Mouse (Mus musculus) activated CD4-positive, CD25-positive, alpha-beta regulatory T cell, adult 9 weeks (primary cell): ENCODE results near the gene Ghr. TPM values are rescaled to one million over a fixed set of nuclear protein-coding genes. Genes with fewer than 3 reads are reported as not detected.

Experiments used
- polyA plus RNA-seq: library from polyadenylated mRNA; unstranded; fragments of 100-300 nt; shearing (Covaris generic); gene quantifications from one replicate; pipeline ENCODE4 v1.2.1, GENCODE M21; 2017

The Ghr gene
- 0.24 TPM for polyA plus RNA-seq

DNA sequence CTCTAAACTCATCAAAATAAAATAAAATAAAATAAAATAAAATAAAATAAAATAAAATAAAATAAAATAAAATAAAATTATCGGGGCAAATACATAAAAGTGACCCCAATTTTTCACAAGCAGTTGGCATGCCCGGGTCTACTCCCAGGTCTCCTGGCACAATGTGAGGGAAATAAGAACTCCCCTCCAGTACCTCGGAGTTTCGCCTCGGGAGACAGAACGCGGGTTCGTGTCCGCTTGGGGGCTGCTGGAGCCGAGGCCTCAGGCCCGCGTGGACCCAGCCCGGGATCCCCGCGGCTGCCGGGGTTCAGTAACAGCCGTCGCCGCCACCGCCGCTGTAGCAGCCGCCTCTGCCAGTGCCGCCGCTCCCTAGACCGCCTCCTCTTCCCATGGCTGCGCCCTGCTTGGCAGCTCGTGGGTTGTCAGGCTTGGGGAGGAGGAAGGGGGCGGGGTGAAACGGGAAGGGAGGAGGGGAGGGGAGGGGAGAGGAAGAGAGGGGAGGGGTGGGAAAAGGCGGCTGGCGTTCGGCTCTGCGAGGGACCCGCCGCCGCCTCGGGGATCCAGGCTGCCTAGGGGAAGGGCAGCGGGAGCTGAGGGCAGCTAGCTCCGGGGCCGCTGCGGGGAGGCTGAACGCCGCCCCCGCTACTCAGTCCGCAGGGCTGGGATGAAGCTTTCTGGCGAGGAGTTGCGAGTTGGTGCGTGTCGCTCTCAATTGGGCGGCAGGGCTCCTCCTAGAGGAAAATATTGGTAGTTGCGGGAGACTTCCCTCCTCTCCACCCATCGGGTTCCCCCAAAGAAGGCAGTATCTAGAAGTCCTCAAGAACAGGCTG, at the start of gene Ghr:
TSS of gene Ghr (minus strand) at position 686 of the 830 bp plus-strand sequence.

GRCm38 (mm10) chr15:3303426-3303825, 279.9 kb downstream of the Ghr start, which contains the start of gene Ccdc152:
Gene Ccdc152 (minus strand): TSS chr15:3303526.

DNA sequence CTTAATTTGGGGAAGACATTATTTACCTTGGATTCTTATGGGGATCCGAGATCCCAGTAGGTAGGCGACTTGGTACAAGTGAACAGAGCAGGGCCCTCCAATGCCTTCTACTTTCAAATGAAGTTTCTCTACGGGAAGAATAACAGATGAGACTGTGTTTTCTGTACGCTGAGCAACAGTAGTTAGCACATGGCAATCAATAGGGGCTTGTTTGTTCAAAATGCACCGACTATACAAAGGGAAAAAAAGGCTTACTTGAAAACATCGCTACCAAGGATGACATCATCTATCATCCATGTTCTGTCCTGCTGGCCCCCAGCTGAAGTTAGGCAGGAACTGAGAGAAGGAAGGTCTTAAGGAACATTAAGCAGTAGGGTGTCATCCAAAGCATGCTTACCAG, 315.0 kb downstream of the Ghr start, which contains the start of gene Selenop:
TSS of gene Selenop (plus strand) at position 301 of the 400 bp plus-strand sequence.

